Mouse (Mus musculus) kidney, embryonic 14.5 days (tissue): Measurements from ENCODE around the gene Klk1b11. TPM values are rescaled to one million over a fixed set of nuclear protein-coding genes. Genes with fewer than 3 reads are reported as not detected.
"Not testable (repeated sequence)": the region's sequence is repeated elsewhere in the genome, so short reads cannot be mapped to it uniquely, and the experiment has no call there.

Experiments used
- ATAC-seq: fragments of 200-750 bp; cut with Nextera tagmentation; 2 replicates; pipeline ENCODE4 v1.8.0; 2017; ENCODE audit warnings: moderate number of reproducible peaks, mild to moderate bottlenecking, moderate TSS enrichment, moderate library complexity; ENCODE audit not compliant: low FRiP score, low TSS enrichment
- H3K27ac ChIP-seq: fragments of 300-500 bp; sonication (generic); 2 replicates; pipeline ENCODE4 v1.5.1; 2014; ENCODE audit warnings: low read depth, mild to moderate bottlenecking, low read length, moderate library complexity, mixed read lengths
- H3K27me3 ChIP-seq: fragments of 300-500 bp; sonication (generic); 2 replicates; pipeline ENCODE4 v1.6.1; 2014; ENCODE audit warnings: mild to moderate bottlenecking, low read length; ENCODE audit not compliant: control insufficient read depth, insufficient read depth
- H3K36me3 ChIP-seq: fragments of 300-500 bp; sonication (generic); 2 replicates; pipeline ENCODE4 v1.6.1; 2014; ENCODE audit warnings: low read length, mixed read lengths; ENCODE audit not compliant: control insufficient read depth, insufficient read depth
- H3K4me1 ChIP-seq: fragments of 300-500 bp; sonication (generic); 2 replicates; pipeline ENCODE4 v1.6.1; 2014; ENCODE audit warnings: low read length, mixed read lengths; ENCODE audit not compliant: control insufficient read depth, insufficient read depth
- H3K4me2 ChIP-seq: fragments of 300-500 bp; sonication (generic); replicated peaks from 2 replicates; pipeline ENCODE4 v1.6.1; 2014; ENCODE audit warnings: low read depth, mild to moderate bottlenecking, low read length
- H3K4me3 ChIP-seq: fragments of 300-500 bp; sonication (generic); 2 replicates; pipeline ENCODE4 v1.5.1; 2014; ENCODE audit warnings: mild to moderate bottlenecking, low read length
- H3K9ac ChIP-seq: fragments of 300-500 bp; sonication (generic); 2 replicates; pipeline ENCODE4 v1.6.1; 2014; ENCODE audit warnings: low read depth, mild to moderate bottlenecking, low read length, moderate library complexity
- H3K9me3 ChIP-seq: fragments of 300-500 bp; sonication (generic); 2 replicates; pipeline ENCODE4 v1.6.1; 2016; ENCODE audit warnings: low read length; ENCODE audit not compliant: control insufficient read depth
- WGBS: fragments of 180-500 bp; shearing (Covaris S2); extraction: QIAGEN DNeasy Blood & Tissue Kit; methylation state at CpG from one replicate; pipeline ENCODE4 v1.1.7; 2014; 5-methylcytosine and 5-hydroxymethylcytosine counted together
- polyA plus RNA-seq: library from polyadenylated mRNA; unstranded; fragments of >200 nt; fragmentation: Nextera tagmentation; extraction: Ambion mirVana; gene quantifications from 2 replicates; pipeline ENCODE4 v1.2.1, GENCODE M21; 2014

Klk1b11 gene
- not detected in 2 replicates for polyA plus RNA-seq

GRCm38 (mm10) chr7:43995577-43995976 lies at the start of gene Klk1b11:
Klk1b11 (plus strand) TSS chr7:43995877.
- WGBS: 85% methylated on average over 4 of the region's 4 CpGs
- not testable (repeated sequence) for H3K9me3 ChIP-seq, ATAC-seq

GRCm38 (mm10) chr7:43950364-43950763 lies 45.3 kb upstream of the Klk1b11 start, which contains the start of gene Klk1b8:
Klk1b8 (plus strand) TSS chr7:43950664.
- no peak within 1 kb of the TSS for H3K4me3 ChIP-seq
- H3K9me3 ChIP-seq: no peaks in the 10 kb centered on the region
- H3K36me3 ChIP-seq: no peaks in the 10 kb centered on the region
- H3K4me2 ChIP-seq: no peak within 1 kb of the TSS
- H3K9ac ChIP-seq: no peak within 1 kb of the TSS
- H3K27me3 ChIP-seq: no peaks in the 10 kb centered on the region
- 81% methylated on average over 2 of the region's 2 CpGs for WGBS
- no peak within 1 kb of the TSS for H3K27ac ChIP-seq
- ATAC-seq: no peak
- H3K4me1 ChIP-seq: no peaks in the 10 kb centered on the region

More at GRCm38 (mm10) chr7:43995577-43995976, at the start of gene Klk1b11:
- not testable (repeated sequence) for H3K36me3 ChIP-seq, H3K9ac ChIP-seq, H3K4me3 ChIP-seq, H3K4me2 ChIP-seq, H3K27me3 ChIP-seq, H3K27ac ChIP-seq, H3K4me1 ChIP-seq

GRCm38 (mm10) chr7:43952703-43953102 lies 43.0 kb upstream of the Klk1b11 start:
- Histone ChIP-seq H3K4me3 (no peak overlapping the region), H3K27ac (no peak overlapping the region), H3K4me1 (no peaks in the 10 kb centered on the region), H3K4me2 (no peak overlapping the region), H3K27me3 (no peaks in the 10 kb centered on the region), H3K36me3 (no peaks in the 10 kb centered on the region), H3K9me3 (no peaks in the 10 kb centered on the region), H3K9ac (no peak overlapping the region)
- peak; percentile 78 for ATAC-seq
- WGBS: 37% methylated on average over 4 of the region's 4 CpGs

GRCm38 (mm10) chr7:43966451-43966850 lies 29.2 kb upstream of the Klk1b11 start, which contains the start of gene Klk1b1:
Klk1b1 (plus strand) TSS chr7:43966751.
- WGBS: 71% methylated on average over 3 of the region's 3 CpGs

GRCm38 (mm10) chr7:43967058-43967457 lies 28.6 kb upstream of the Klk1b11 start:
- H3K36me3 ChIP-seq: no peaks in the 10 kb centered on the region
- H3K9me3 ChIP-seq: no peaks in the 10 kb centered on the region
- no peak overlapping the region for H3K9ac ChIP-seq
- H3K27me3 ChIP-seq: no peaks in the 10 kb centered on the region
- no peaks in the 10 kb centered on the region for H3K4me1 ChIP-seq
- H3K4me2 ChIP-seq: no peak overlapping the region
- WGBS: 76% methylated on average over 3 of the region's 3 CpGs
- H3K4me3 ChIP-seq: no peak overlapping the region
- ATAC-seq: no peak
- no peak overlapping the region for H3K27ac ChIP-seq

More at GRCm38 (mm10) chr7:43966451-43966850, 29.2 kb upstream of the Klk1b11 start, which contains the start of gene Klk1b1:
- Histone ChIP-seq H3K9me3 (no peaks in the 10 kb centered on the region), H3K4me2 (no peak within 1 kb of the TSS), H3K36me3 (no peaks in the 10 kb centered on the region), H3K27ac (no peak within 1 kb of the TSS), H3K4me3 (no peak within 1 kb of the TSS), H3K4me1 (no peaks in the 10 kb centered on the region), H3K27me3 (no peaks in the 10 kb centered on the region), H3K9ac (no peak within 1 kb of the TSS)
- ATAC-seq: no peak

- Histone ChIP-seq H3K4me1 (no peaks in the 10 kb centered on the region), H3K9ac (no peak overlapping the region), H3K9me3 (no peaks in the 10 kb centered on the region), H3K27ac (no peak overlapping the region), H3K27me3 (no peaks in the 10 kb centered on the region), H3K36me3 (no peaks in the 10 kb centered on the region), H3K4me2 (no peak overlapping the region), H3K4me3 (no peak overlapping the region)
- 94% methylated on average over 2 of the region's 2 CpGs for WGBS
- no peak for ATAC-seq
These were observed 28.1 kb upstream of the Klk1b11 start for GRCm38 (mm10) chr7:43967612-43968011.

- not testable (repeated sequence) for ATAC-seq, H3K36me3 ChIP-seq, H3K4me1 ChIP-seq, H3K27ac ChIP-seq, H3K9me3 ChIP-seq, H3K27me3 ChIP-seq, H3K4me3 ChIP-seq, H3K4me2 ChIP-seq, H3K9ac ChIP-seq
- WGBS: 63% methylated on average over 1 of the region's 1 CpGs
These were observed 19.9 kb upstream of the Klk1b11 start, which contains the start of gene Klk1b9 for GRCm38 (mm10) chr7:43975761-43976160. Klk1b9 (plus strand) TSS chr7:43976061.

- H3K36me3 ChIP-seq: no peaks in the 10 kb centered on the region
- ATAC-seq: no peak
- no peaks in the 10 kb centered on the region for H3K9me3 ChIP-seq
- no peak overlapping the region for H3K4me2 ChIP-seq
- H3K4me1 ChIP-seq: no peaks in the 10 kb centered on the region
- H3K27me3 ChIP-seq: no peaks in the 10 kb centered on the region
- no peak overlapping the region for H3K9ac ChIP-seq
- H3K4me3 ChIP-seq: no peak overlapping the region
- no peak overlapping the region for H3K27ac ChIP-seq
These were observed 10.0 kb upstream of the Klk1b11 start for GRCm38 (mm10) chr7:43985657-43986056.

GRCm38 (mm10) chr7:43994821-43995220 lies 856 bp upstream of the Klk1b11 start:
- not testable (repeated sequence) for H3K36me3 ChIP-seq, ATAC-seq, H3K27ac ChIP-seq, H3K4me1 ChIP-seq, H3K27me3 ChIP-seq, H3K9ac ChIP-seq, H3K4me2 ChIP-seq, H3K4me3 ChIP-seq, H3K9me3 ChIP-seq
- 55% methylated on average over 1 of the region's 1 CpGs for WGBS
